ENCODE assay signal across 8 mouse cellular contexts in genomic region chr10:82666436-82667234, GRCm38 (mm10). TPM values are rescaled to one million over a fixed set of nuclear protein-coding genes. Genes with fewer than 3 reads are reported as not detected.
A peak's percentile ranks its signal among the peaks of the same experiment; 100 is the strongest.
DNase-seq lines count a peak whose midpoint lies in the region; ATAC-seq lines count a peak whose summit lies in the region.

No protein-coding gene starts in this region.

- DNase-seq in WW6 (ENCODE audit: low read depth, low spot score) = peak; percentile 78
- peak; percentile 85 to 89 for DNase-seq in cerebellum, postnatal 4 days (ENCODE audit: low spot score in 2 of 2)
- DNase-seq in gastrocnemius, adult 18-20 months (ENCODE audit: low spot score) = peak; percentile 87
- peak; percentile 81 to 83 for DNase-seq in layer of hippocampus, postnatal 36 days
- peak; percentile 88 for DNase-seq in lung, postnatal 25 days (ENCODE audit: low spot score)
- DNase-seq in retina, embryonic 14.5 days (ENCODE audit: low spot score) = peak; percentile 93
- peak; percentile 87 for DNase-seq in thymus, postnatal 36 days

- peak; percentile 90 for ATAC-seq in hindbrain, embryonic 15.5 days (ENCODE audit: low FRiP score, low read depth)

- no peak overlapping the region for H3K9ac ChIP-seq in hindbrain, embryonic 15.5 days

- no peaks in the 10 kb centered on the region for H3K27me3 ChIP-seq in hindbrain, embryonic 15.5 days

- no peaks in the 10 kb centered on the region for H3K9me3 ChIP-seq in hindbrain, embryonic 15.5 days

- no peak overlapping the region for H3K27ac ChIP-seq in hindbrain, embryonic 15.5 days (replicated peaks)

- 22% methylated on average over 22 of the region's 22 CpGs for WGBS in hindbrain, embryonic 15.5 days

- H3K4me3 ChIP-seq in hindbrain, embryonic 15.5 days = no peak overlapping the region

- H3K4me2 ChIP-seq in hindbrain, embryonic 15.5 days = peak overlapping the region; percentile 46

- H3K36me3 ChIP-seq in hindbrain, embryonic 15.5 days = no peaks in the 10 kb centered on the region

- peaks cover 4% of the 10 kb centered on the region for H3K4me1 ChIP-seq in hindbrain, embryonic 15.5 days (replicated peaks)

RNA-seq across cellular contexts. Expression of gene Glt8d2, which starts 23.8 kb away (rescaled TPM):
- total RNA-seq in gastrocnemius, adult 18-20 months (2021) = 1 to 10 TPM; 1.1 to 2.1 TPM
- 1.5 TPM in 2 replicates for polyA plus RNA-seq in hindbrain, embryonic 15.5 days (2015; fragmentation: Nextera tagmentation; extraction: Ambion mirVana)
- total RNA-seq in layer of hippocampus, postnatal 36 days (2021) = 10 to 100 TPM; 17.1 to 19.9 TPM

RNA-seq across cellular contexts. Expression of gene Hcfc2, which starts 29.3 kb away (rescaled TPM):
- 10 to 100 TPM; 20.8 to 29.3 TPM for total RNA-seq in gastrocnemius, adult 18-20 months (2021)
- polyA plus RNA-seq in hindbrain, embryonic 15.5 days (2015; fragmentation: Nextera tagmentation; extraction: Ambion mirVana) = 35.9 and 37.3 TPM in 2 replicates
- total RNA-seq in layer of hippocampus, postnatal 36 days (2021) = 10 to 100 TPM; 53.6 to 58.1 TPM

RNA-seq across cellular contexts. Expression of gene Tdg, which starts 37.0 kb away (rescaled TPM):
- total RNA-seq in gastrocnemius, adult 18-20 months (2021) = 10 to 100 TPM; 10.5 to 12.0 TPM
- 146 and 153 TPM in 2 replicates for polyA plus RNA-seq in hindbrain, embryonic 15.5 days (2015; fragmentation: Nextera tagmentation; extraction: Ambion mirVana)
- total RNA-seq in layer of hippocampus, postnatal 36 days (2021) = 10 to 100 TPM; 41.8 to 48.0 TPM

RNA-seq across cellular contexts. Expression of gene 1190007I07Rik, which starts 43.6 kb away (rescaled TPM):
- total RNA-seq in gastrocnemius, adult 18-20 months (2021) = 10 to 100 TPM; 31.9 to 32.8 TPM
- 32.6 and 36.5 TPM in 2 replicates for polyA plus RNA-seq in hindbrain, embryonic 15.5 days (2015; fragmentation: Nextera tagmentation; extraction: Ambion mirVana)
- total RNA-seq in layer of hippocampus, postnatal 36 days (2021) = 10 to 100 TPM; 18.0 to 23.8 TPM

Comparison
In these comparisons a context has a peak if more than half of its experiments do, and no peak if none do; other contexts are left out.
1. RNA of gene Glt8d2, which starts 23.8 kb away (total RNA-seq): 17.1 to 19.9 TPM in layer of hippocampus, postnatal 36 days; 1.1 to 2.1 TPM in gastrocnemius, adult 18-20 months; every median in the first group is over 4 times any median in the second.
2. Peak in every context shown above with its lines, with median percentiles within 50 percentile points of each other: DNase-seq.